ENCODE assay signal across 28 mouse cellular contexts in genomic region chr19:21043958-21044357, GRCm38 (mm10).
"Had no signal": no experiment of that assay in that cellular context is flagged by ENCODE, and none has a peak within 500 bp of the region (broad histone marks: within the 10 kb centered on the region; RNA-seq: fewer than 3 reads in every experiment).

No protein-coding gene starts in this region.

- H3K27me3 ChIP-seq: embryonic facial prominence, embryonic 12.5 days; embryonic facial prominence, embryonic 13.5 days; embryonic facial prominence, embryonic 15.5 days; forebrain, embryonic 12.5 days; forebrain, embryonic 15.5 days had no signal

- DNase-seq: cerebellum, adult 2 months; cerebellum, adult 8-10 months; cerebellum, adult 9-10 months; cerebellum, adult 9-11 months; cerebellum, postnatal 10 days; cerebellum, postnatal 14 days; cerebellum, postnatal 25 days; cerebellum, postnatal 36 days; embryo, embryonic 11 days; forebrain, postnatal 0 days; gastrocnemius, adult 2 months; gastrocnemius, postnatal 10 days; gastrocnemius, postnatal 14 days; gastrocnemius, postnatal 25 days; gastrocnemius, postnatal 36 days; heart, adult 11 months; heart, adult 18-20 months; heart, adult 2 months had no signal

- ATAC-seq: forebrain, embryonic 14.5 days; forebrain, embryonic 15.5 days; forebrain, embryonic 16.5 days; forebrain, postnatal 0 days had no signal

- H3K4me1 ChIP-seq: embryonic facial prominence, embryonic 12.5 days; embryonic facial prominence, embryonic 13.5 days; embryonic facial prominence, embryonic 15.5 days; forebrain, embryonic 15.5 days had no signal

- H3K36me3 ChIP-seq: embryonic facial prominence, embryonic 10.5 days; embryonic facial prominence, embryonic 12.5 days; embryonic facial prominence, embryonic 13.5 days; embryonic facial prominence, embryonic 15.5 days; forebrain, embryonic 10.5 days; forebrain, embryonic 12.5 days; forebrain, embryonic 15.5 days had no signal

- H3K4me2 ChIP-seq: embryonic facial prominence, embryonic 12.5 days; embryonic facial prominence, embryonic 13.5 days; embryonic facial prominence, embryonic 15.5 days; forebrain, embryonic 12.5 days; forebrain, embryonic 15.5 days had no signal

- H3K9me3 ChIP-seq: forebrain, embryonic 10.5 days; forebrain, embryonic 12.5 days; forebrain, embryonic 15.5 days had no signal

- H3K9ac ChIP-seq: embryonic facial prominence, embryonic 12.5 days; embryonic facial prominence, embryonic 13.5 days; embryonic facial prominence, embryonic 15.5 days; forebrain, embryonic 12.5 days; forebrain, embryonic 15.5 days; forebrain, postnatal 0 days had no signal

- H3K27ac ChIP-seq: embryonic facial prominence, embryonic 10.5 days; embryonic facial prominence, embryonic 12.5 days; embryonic facial prominence, embryonic 13.5 days; embryonic facial prominence, embryonic 15.5 days; forebrain, embryonic 10.5 days; forebrain, embryonic 12.5 days; forebrain, embryonic 15.5 days; gastrocnemius, adult 2 months; heart, adult 2 months had no signal

- H3K4me3 ChIP-seq: embryonic facial prominence, embryonic 10.5 days; embryonic facial prominence, embryonic 12.5 days; embryonic facial prominence, embryonic 13.5 days; embryonic facial prominence, embryonic 15.5 days; erythroblast, embryonic 14.5 days; forebrain, embryonic 10.5 days; forebrain, embryonic 12.5 days; forebrain, embryonic 15.5 days; gastrocnemius, adult 2 months; heart, adult 2 months had no signal
